15 mouse cellular contexts compared by ENCODE assay signal in the genomic region with DNA sequence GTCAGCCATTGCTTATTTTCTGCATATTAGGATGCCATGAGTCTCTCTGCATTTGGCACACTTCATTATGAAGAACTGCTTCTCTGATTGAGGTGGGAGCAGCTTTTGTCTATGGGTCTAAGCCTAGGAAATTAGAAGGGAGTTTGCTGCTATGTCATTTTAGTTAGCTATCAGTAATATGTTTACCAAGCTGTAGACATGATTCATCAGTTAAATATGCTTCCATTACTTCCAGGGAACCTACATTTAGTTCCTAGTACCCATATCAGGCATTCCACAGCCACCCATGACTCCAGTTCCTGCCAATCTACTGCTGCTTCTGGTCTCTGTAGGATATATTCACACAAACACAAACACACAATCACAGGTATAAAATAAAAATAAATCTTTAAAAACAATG.
"Had no signal": no experiment of that assay in that cellular context is flagged by ENCODE, and none has a peak within 500 bp of the region (broad histone marks: within the 10 kb centered on the region; RNA-seq: fewer than 3 reads in every experiment).

No protein-coding gene starts in this region.

- DNase-seq: retina, postnatal 1 day; right cerebral cortex, adult 18-20 months; right cerebral cortex, postnatal 14 days; right cerebral cortex, postnatal 4 days; spleen, adult 18-20 months; thymus, adult 18-20 months; thymus, adult 2 months; thymus, postnatal 14 days; thymus, postnatal 25 days; thymus, postnatal 36 days; thymus, postnatal 4 days had no signal

- H3K27me3 ChIP-seq: neural tube, embryonic 12.5 days; neural tube, embryonic 13.5 days; neural tube, embryonic 15.5 days; stomach, embryonic 15.5 days had no signal
